Mouse (Mus musculus) liver, adult 2 months (tissue): ENCODE results near the gene Oxnad1.

Experiments
- CTCF ChIP-seq: fragments of 200-500 bp; IDR thresholded peaks from 2 replicates; pipeline ENCODE4 v1.5.1; 2011; ENCODE audit warnings: low read depth, low read length, control low read depth
- POLR2A ChIP-seq: fragments of 200-500 bp; IDR thresholded peaks from 2 replicates; pipeline ENCODE4 v1.6.1; 2011; ENCODE audit warnings: low read length, control low read depth; ENCODE audit not compliant: insufficient read depth; ENCODE audit errors: extremely low read depth

- TF ChIP-seq CTCF (no peak), POLR2A (no peak)
These were observed 11.6 kb downstream of the Oxnad1 start for GRCm38 (mm10) chr14:32096740-32097139.
